10 mouse cellular contexts compared by ENCODE assay signal in the genomic region with DNA sequence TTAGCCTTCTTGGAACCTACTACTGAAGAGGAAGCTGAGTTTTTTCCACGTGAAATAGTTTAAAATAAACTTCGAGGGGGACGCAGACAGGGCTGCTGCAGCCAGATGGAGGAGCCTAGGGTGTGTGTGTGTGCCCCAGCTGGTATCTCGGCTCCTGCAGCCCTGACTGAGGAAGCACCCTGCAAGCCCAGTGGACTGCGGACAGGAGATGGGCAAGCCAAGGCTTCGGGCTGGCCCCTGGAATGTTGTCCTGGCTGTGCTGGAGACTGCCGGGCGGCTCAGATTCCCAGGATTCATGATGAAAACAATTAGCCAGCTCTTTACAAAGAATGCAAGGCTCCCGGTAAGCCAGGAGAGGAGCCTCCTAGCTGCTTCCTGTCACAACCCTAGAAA. TPM values are rescaled to one million over a fixed set of nuclear protein-coding genes. Genes with fewer than 3 reads are reported as not detected.
DNase-seq lines count a peak whose midpoint lies in the region; ATAC-seq and TF ChIP-seq lines count a peak whose summit lies in the region.
"Had no signal": no experiment of that assay in that cellular context is flagged by ENCODE, and none has a peak within 500 bp of the region (broad histone marks: within the 10 kb centered on the region; RNA-seq: fewer than 3 reads in every experiment).

No protein-coding gene starts in this region.

- H3K4me2 ChIP-seq in lung, embryonic 14.5 days = peak overlapping the region; percentile 23
- 0 out of 2 replicates have a peak overlapping the region, but pooled peaks have one; percentile 10 for H3K4me2 ChIP-seq in stomach, embryonic 14.5 days (replicated peaks; ENCODE audit: low read depth, low read length)
- H3K4me2 ChIP-seq: hindbrain, embryonic 15.5 days had no signal

- peaks cover 22% of the 10 kb centered on the region for H3K4me1 ChIP-seq in lung, embryonic 14.5 days (ENCODE audit: insufficient read depth)
- peaks cover 32% of the 10 kb centered on the region for H3K4me1 ChIP-seq in lung, adult 2 months (ENCODE audit: control insufficient read depth, insufficient read depth, low read length)
- H3K4me1 ChIP-seq in stomach, embryonic 14.5 days (ENCODE audit: control insufficient read depth, insufficient read depth, low read length) = peaks cover 47% of the 10 kb centered on the region
- peaks cover 4% of the 10 kb centered on the region for H3K4me1 ChIP-seq in thymus, adult 2 months (replicated peaks; ENCODE audit: control insufficient read depth, insufficient read depth, low read length)

- H3K36me3 ChIP-seq in lung, embryonic 14.5 days (ENCODE audit: insufficient read depth) = no peaks in the 10 kb centered on the region
- no peaks in the 10 kb centered on the region for H3K36me3 ChIP-seq in stomach, embryonic 14.5 days (ENCODE audit: control insufficient read depth, insufficient read depth, low read length)
- no peaks in the 10 kb centered on the region for H3K36me3 ChIP-seq in thymus, adult 2 months (ENCODE audit: control insufficient read depth, insufficient read depth, low read length)
- H3K36me3 ChIP-seq: hindbrain, embryonic 15.5 days had no signal

- peak overlapping the region; percentile 77 for H3K27ac ChIP-seq in lung, embryonic 14.5 days (ENCODE audit: low read depth)
- H3K27ac ChIP-seq in stomach, embryonic 14.5 days (ENCODE audit: low read length) = peak overlapping the region; percentile 62; the same call in 1 of the 2 replicates
- no peak overlapping the region for H3K27ac ChIP-seq in thymus, adult 2 months (ENCODE audit: control insufficient read depth, insufficient read depth, low read length)
- H3K27ac ChIP-seq: hindbrain, embryonic 15.5 days had no signal

- no peaks in the 10 kb centered on the region for H3K9me3 ChIP-seq in lung, embryonic 14.5 days (ENCODE audit: low read depth, low read length)
- H3K9me3 ChIP-seq in stomach, embryonic 14.5 days (ENCODE audit: control insufficient read depth, low read depth, low read length) = no peaks in the 10 kb centered on the region
- H3K9me3 ChIP-seq: hindbrain, embryonic 15.5 days had no signal

- no peak for TF ChIP-seq CTCF in lung, embryonic 14.5 days (IDR thresholded peaks at IDR 0.05; ENCODE audit: low read depth)
- no peak for TF ChIP-seq CTCF in lung, adult 2 months (IDR thresholded peaks at IDR 0.05; ENCODE audit: insufficient read depth, low read length)
- TF ChIP-seq CTCF in thymus, adult 2 months (IDR thresholded peaks at IDR 0.05; ENCODE audit: borderline replicate concordance, control insufficient read depth, extremely low read depth, insufficient read depth, low read length, poor library complexity) = no peak

- no peak for ATAC-seq in lung, embryonic 14.5 days (ENCODE audit: insufficient read depth)
- ATAC-seq in stomach, embryonic 14.5 days (ENCODE audit: insufficient number of reproducible peaks, insufficient read depth, low FRiP score, low read depth) = no peak
- ATAC-seq: Patski had no signal

- 5% methylated on average over 9 of the region's 9 CpGs for WGBS in lung, embryonic 14.5 days
- 12% methylated on average over 9 of the region's 9 CpGs for WGBS in lung, adult 2 months
- 7% methylated on average over 9 of the region's 9 CpGs for WGBS in stomach, embryonic 14.5 days
- 55% methylated on average over 9 of the region's 9 CpGs for whole genome bisulfite sequencing in thymus, adult 2 months

- H3K9ac ChIP-seq in lung, embryonic 14.5 days = peak overlapping the region; percentile 35
- H3K9ac ChIP-seq in stomach, embryonic 14.5 days (replicated peaks; ENCODE audit: low read depth, low read length) = no peak overlapping the region
- H3K9ac ChIP-seq: hindbrain, embryonic 15.5 days had no signal

- H3K27me3 ChIP-seq in lung, embryonic 14.5 days (ENCODE audit: insufficient read depth, low read length) = no peaks in the 10 kb centered on the region
- no peaks in the 10 kb centered on the region for H3K27me3 ChIP-seq in stomach, embryonic 14.5 days (ENCODE audit: control insufficient read depth, insufficient read depth, low read length)
- H3K27me3 ChIP-seq in thymus, adult 2 months (ENCODE audit: control insufficient read depth, insufficient read depth, low read length) = no peaks in the 10 kb centered on the region
- H3K27me3 ChIP-seq: hindbrain, embryonic 15.5 days; Patski had no signal

- TF ChIP-seq POLR2A in lung, adult 2 months (IDR thresholded peaks at IDR 0.05; ENCODE audit: borderline replicate concordance, extremely low read depth, low read depth, low read length) = no peak; the same call in 1 of the 2 replicates
- TF ChIP-seq POLR2A in thymus, adult 2 months (IDR thresholded peaks at IDR 0.05; ENCODE audit: control insufficient read depth, extremely low read depth, insufficient read depth, low read length, poor library complexity) = no peak

- no peak overlapping the region for H3K4me3 ChIP-seq in lung, embryonic 14.5 days (ENCODE audit: low read depth, low read length)
- H3K4me3 ChIP-seq in lung, adult 2 months (replicated peaks; ENCODE audit: extremely low read depth, low read depth, low read length) = no peak overlapping the region
- H3K4me3 ChIP-seq in stomach, embryonic 14.5 days (ENCODE audit: low read depth, low read length) = no peak overlapping the region
- H3K4me3 ChIP-seq in thymus, adult 2 months (ENCODE audit: control insufficient read depth, insufficient read depth, low read length) = no peak overlapping the region
- H3K4me3 ChIP-seq: hindbrain, embryonic 15.5 days had no signal

- peak; percentile 50 for DNase-seq in lung, embryonic 14.5 days
- DNase-seq in lung, adult 2 months = no peak
- peak; percentile 39 to 58 for DNase-seq in heart, adult 9 months (ENCODE audit: low spot score in 2 of 2)
- peak; percentile 52 for DNase-seq in kidney, postnatal 14 days
- DNase-seq in right cerebral cortex, postnatal 36 days (ENCODE audit: low spot score in 2 of 2) = no peak
- DNase-seq in frontal cortex, postnatal 25 days (ENCODE audit: low spot score in 2 of 2) = no peak
- DNase-seq in thymus, adult 2 months = no peak

RNA-seq across cellular contexts. Expression of a gene that starts 47.6 kb away (rescaled TPM):
- polyA plus RNA-seq in lung, embryonic 14.5 days (2014; fragmentation: Nextera tagmentation; extraction: Ambion mirVana) = 21.7 and 22.8 TPM in 2 replicates
- polyA plus RNA-seq in lung, adult 2 months (2012; rRNA removed) = 12.4 and 17.1 TPM in 2 replicates
- 15.3 and 19.2 TPM in 2 replicates for polyA plus RNA-seq in stomach, embryonic 14.5 days (2014; fragmentation: Nextera tagmentation; extraction: Ambion mirVana)
- polyA plus RNA-seq in thymus, adult 2 months (2012; rRNA removed) = 10.0 and 12.0 TPM in 2 replicates

RNA-seq across cellular contexts. Expression of a gene that starts 58.6 kb away (rescaled TPM):
- not detected in 2 replicates for polyA plus RNA-seq in lung, embryonic 14.5 days (2014; fragmentation: Nextera tagmentation; extraction: Ambion mirVana)
- polyA plus RNA-seq in lung, adult 2 months (2012; rRNA removed) = not detected in 2 replicates
- polyA plus RNA-seq in stomach, embryonic 14.5 days (2014; fragmentation: Nextera tagmentation; extraction: Ambion mirVana) = not detected in 2 replicates
- polyA plus RNA-seq in thymus, adult 2 months (2012; rRNA removed) = 0.24 and 0.27 TPM in 2 replicates

Comparison
In these comparisons a context has a peak if more than half of its experiments do, and no peak if none do; other contexts are left out.
1. DNase-seq: peak in lung, embryonic 14.5 days (single experiment), heart, adult 9 months (2 of 2) and kidney, postnatal 14 days (single experiment); none in lung, adult 2 months (single experiment), right cerebral cortex, postnatal 36 days (0 of 2), frontal cortex, postnatal 25 days (0 of 2) and thymus, adult 2 months (single experiment).